Comparison of ENCODE assay signal across 14 mouse cellular contexts in genomic region chr9:73184908-73185307, GRCm38 (mm10).
DNase-seq lines count a peak whose midpoint lies in the region; ATAC-seq and TF ChIP-seq lines count a peak whose summit lies in the region.
"Had no signal": no experiment of that assay in that cellular context is flagged by ENCODE, and none has a peak within 500 bp of the region (broad histone marks: within the 10 kb centered on the region; RNA-seq: fewer than 3 reads in every experiment).

No protein-coding gene starts in this region.

- no peaks in the 10 kb centered on the region for H3K4me1 ChIP-seq in MEL (ENCODE audit: control insufficient read depth in 1 of 2, insufficient read depth in 2 of 2, low read length in 2 of 2)
- no peaks in the 10 kb centered on the region for H3K4me1 ChIP-seq in neural tube, embryonic 15.5 days
- H3K4me1 ChIP-seq: heart, embryonic 15.5 days; hindbrain, embryonic 15.5 days had no signal

- no peaks in the 10 kb centered on the region for H3K36me3 ChIP-seq in MEL (ENCODE audit: control insufficient read depth in 1 of 2, insufficient read depth in 2 of 2, low read length in 2 of 2)
- H3K36me3 ChIP-seq in neural tube, embryonic 15.5 days: no peaks in the 10 kb centered on the region
- H3K36me3 ChIP-seq: G1E; heart, embryonic 15.5 days; hindbrain, embryonic 15.5 days had no signal

- no peaks in the 10 kb centered on the region for H3K27me3 ChIP-seq in MEL (ENCODE audit: control insufficient read depth in 1 of 2, insufficient read depth in 2 of 2, low read length in 2 of 2)
- H3K27me3 ChIP-seq in neural tube, embryonic 15.5 days (replicated peaks): no peaks in the 10 kb centered on the region
- H3K27me3 ChIP-seq: heart, embryonic 15.5 days; hindbrain, embryonic 15.5 days; megakaryocyte, embryonic 14.5 days had no signal

- no peak overlapping the region for H3K4me2 ChIP-seq in neural tube, embryonic 15.5 days
- H3K4me2 ChIP-seq: heart, embryonic 15.5 days; hindbrain, embryonic 15.5 days had no signal

- ATAC-seq in neural tube, embryonic 15.5 days (ENCODE audit: low FRiP score): no peak

- no peaks in the 10 kb centered on the region for H3K9me3 ChIP-seq in MEL (replicated peaks; ENCODE audit: insufficient read depth, low read length)
- H3K9me3 ChIP-seq in neural tube, embryonic 15.5 days (replicated peaks): no peaks in the 10 kb centered on the region
- H3K9me3 ChIP-seq: G1E; heart, embryonic 15.5 days; hindbrain, embryonic 15.5 days had no signal

- peak; percentile 9 to 17 for DNase-seq in kidney, postnatal 4 days
- DNase-seq in kidney, postnatal 14 days: no peak
- peak; percentile 16 for DNase-seq in retina, postnatal 1 day
- DNase-seq in retina, embryonic 14.5 days (ENCODE audit: low spot score): no peak
- DNase-seq in MEL (ENCODE audit: low read depth, low spot score): peak; percentile 16
- DNase-seq in frontal cortex, postnatal 36 days (ENCODE audit: low spot score in 2 of 2): no peak
- DNase-seq: cerebellum, adult 9-11 months; right cerebral cortex, adult 18-20 months; spleen, adult 18-20 months had no signal

- no peaks in the 10 kb centered on the region for H3K79me2 ChIP-seq in MEL (ENCODE audit: control insufficient read depth, insufficient read depth, low read length, poor library complexity)

- 43% methylated on average over 3 of the region's 3 CpGs for WGBS in neural tube, embryonic 15.5 days

- H3K9ac ChIP-seq in MEL (ENCODE audit: control insufficient read depth, low read depth, low read length, poor library complexity, severe bottlenecking): no peak overlapping the region
- no peak overlapping the region for H3K9ac ChIP-seq in neural tube, embryonic 15.5 days (replicated peaks)
- H3K9ac ChIP-seq: heart, embryonic 15.5 days; hindbrain, embryonic 15.5 days had no signal

- H3K4me3 ChIP-seq in MEL (ENCODE audit: control insufficient read depth in 1 of 2, insufficient read depth in 1 of 2, low read depth in 2 of 2, low read length in 2 of 2): no peak overlapping the region
- H3K4me3 ChIP-seq in neural tube, embryonic 15.5 days (replicated peaks): no peak overlapping the region
- H3K4me3 ChIP-seq: heart, embryonic 15.5 days; hindbrain, embryonic 15.5 days; megakaryocyte, embryonic 14.5 days had no signal

- no peak overlapping the region for H3K27ac ChIP-seq in MEL (ENCODE audit: control insufficient read depth, low read depth, low read length)
- no peak overlapping the region for H3K27ac ChIP-seq in neural tube, embryonic 15.5 days (replicated peaks)
- H3K27ac ChIP-seq: heart, embryonic 15.5 days; hindbrain, embryonic 15.5 days had no signal

- peak in 2 of 3 experiments; percentile 39 to 51; a peak in 5 of 6 replicates for TF ChIP-seq CTCF in MEL (IDR thresholded peaks at IDR 0.05 in 2 of 3, conservative IDR thresholded peaks at IDR 0.05 in 1 of 3; ENCODE audit: control insufficient read depth in 1 of 3, insufficient read depth in 1 of 3, low read depth in 2 of 3, low read length in 3 of 3, poor library complexity in 1 of 3, severe bottlenecking in 1 of 3)

- TF ChIP-seq EP300 in MEL (IDR thresholded peaks at IDR 0.05; ENCODE audit: low read depth in 1 of 2, low read length in 2 of 2): no peak

- peak; percentile 19 for TF ChIP-seq RAD21 in MEL (IDR thresholded peaks at IDR 0.05; ENCODE audit: low read depth, low read length)

- TF ChIP-seq POLR2A in MEL (IDR thresholded peaks at IDR 0.05; ENCODE audit: control insufficient read depth in 1 of 2, insufficient read depth in 1 of 2, low read depth in 1 of 2, low read length in 2 of 2, poor library complexity in 1 of 2): no peak

TF ChIP-seq in MEL, 35 proteins besides CTCF, POLR2A, EP300 and RAD21:
- TF ChIP-seq SMC3 (IDR thresholded peaks at IDR 0.05; ENCODE audit: low read depth, low read length) (0 out of 2 replicates have a peak, but pooled peaks have one; percentile 5), MYC (IDR thresholded peaks at IDR 0.05; ENCODE audit: low read depth, low read length) (no peak)

Comparison
In these comparisons a context has a peak if more than half of its experiments do, and no peak if none do; other contexts are left out.
1. DNase-seq: peak in kidney, postnatal 4 days (2 of 2), retina, postnatal 1 day (single experiment) and MEL (single experiment); none in kidney, postnatal 14 days (single experiment), retina, embryonic 14.5 days (single experiment) and frontal cortex, postnatal 36 days (0 of 2).